Mouse (Mus musculus) CH12.LX (cell line): ENCODE data around the gene Cabcoco1. TPM values are rescaled to one million over a fixed set of nuclear protein-coding genes. Genes with fewer than 3 reads are reported as not detected.

Experiments used
- DNase-seq: peaks from one replicate; pipeline ENCODE4 v3.0.0-alpha.2; 2013; ENCODE audit errors: extremely low read depth
- H3K27ac ChIP-seq: 2 replicates; pipeline ENCODE4 v1.5.1; 2012; ENCODE audit warnings: low read depth, mild to moderate bottlenecking, control low read depth, moderate library complexity; ENCODE audit not compliant: insufficient read depth
- H3K27me3 ChIP-seq: replicated peaks from 2 replicates; pipeline ENCODE3; 2012; ENCODE audit warnings: inconsistent platforms
- H3K36me3 ChIP-seq, 2 experiments: replicated peaks in 1 of 2; 2 replicates each; pipeline versions ENCODE3 to v1.6.1; 2012; ENCODE audit warnings: inconsistent platforms in 1 of 2, low read length in 1 of 2, mild to moderate bottlenecking in 1 of 2, mixed read lengths in 1 of 2, moderate library complexity in 1 of 2; ENCODE audit not compliant: control insufficient read depth in 1 of 2, insufficient read depth in 1 of 2
- H3K4me1 ChIP-seq, 2 experiments: 2 replicates each; pipeline ENCODE4 v1.6.1; 2012; ENCODE audit warnings: inconsistent platforms in 1 of 2, moderate library complexity in 1 of 2; ENCODE audit not compliant: insufficient read depth in 2 of 2, control insufficient read depth in 1 of 2
- H3K4me2 ChIP-seq: 2 replicates; pipeline ENCODE4 v1.6.1; 2012; ENCODE audit warnings: low read depth, mild to moderate bottlenecking, control low read depth; ENCODE audit not compliant: poor library complexity, insufficient read depth, severe bottlenecking
- H3K4me3 ChIP-seq, 3 experiments: fragments of 150-350 bp in 1 of 3; sonication (generic) in 1 of 3; replicated peaks in 1 of 3; 2 replicates each; pipeline versions ENCODE3 to v1.5.1; 2011 to 2012; ENCODE audit warnings: low read depth in 2 of 3, low read length in 2 of 3, mild to moderate bottlenecking in 2 of 3, moderate library complexity in 2 of 3, control low read depth in 1 of 3, improper control_type of control experiment in 1 of 3, inconsistent platforms in 1 of 3, mixed read lengths in 1 of 3; ENCODE audit not compliant: poor library complexity in 1 of 3
- H3K79me2 ChIP-seq: replicated peaks from 2 replicates; pipeline ENCODE4 v1.6.1; 2012; ENCODE audit warnings: mild to moderate bottlenecking, moderate library complexity; ENCODE audit not compliant: control insufficient read depth, poor library complexity, insufficient read depth, severe bottlenecking; ENCODE audit errors: extremely low read depth
- H3K9ac ChIP-seq: 2 replicates; pipeline ENCODE4 v1.6.1; 2012; ENCODE audit warnings: low read depth, mild to moderate bottlenecking, control low read depth, moderate library complexity; ENCODE audit not compliant: insufficient read depth
- H3K9me3 ChIP-seq: replicated peaks from 2 replicates; pipeline ENCODE3; 2012; ENCODE audit warnings: low read length, inconsistent platforms, mixed read lengths
- BHLHE40 ChIP-seq: IDR thresholded peaks from 2 replicates; pipeline ENCODE4 v1.6.1; 2011; ENCODE audit warnings: mild to moderate bottlenecking, low read depth, low read length, improper control_type of control experiment
- CHD1 ChIP-seq: IDR thresholded peaks from 2 replicates; pipeline ENCODE4 v1.6.1; 2012; ENCODE audit warnings: low read depth, low read length, improper control_type of control experiment, inconsistent platforms
- E2F4 ChIP-seq: IDR thresholded peaks from 2 replicates; pipeline ENCODE4 v1.6.1; 2011; ENCODE audit warnings: low read depth, low read length, improper control_type of control experiment; ENCODE audit not compliant: insufficient replicate concordance
- EP300 ChIP-seq: IDR thresholded peaks from 2 replicates; pipeline ENCODE4 v1.6.1; 2011; ENCODE audit warnings: low read length, improper control_type of control experiment
- ETS1 ChIP-seq: conservative IDR thresholded peaks from 2 replicates; pipeline ENCODE4 v1.6.1; 2012; ENCODE audit warnings: low read depth, mild to moderate bottlenecking, inconsistent platforms, low read length, improper control_type of control experiment, moderate library complexity
- JUND ChIP-seq: conservative IDR thresholded peaks from 2 replicates; pipeline ENCODE4 v1.6.1; 2011; ENCODE audit warnings: low read depth, low read length, improper control_type of control experiment
- MAZ ChIP-seq: IDR thresholded peaks from 2 replicates; pipeline ENCODE4 v1.6.1; 2012; ENCODE audit warnings: low read depth, mild to moderate bottlenecking, inconsistent platforms, low read length, improper control_type of control experiment, moderate library complexity
- MEF2A ChIP-seq: IDR thresholded peaks from 2 replicates; pipeline ENCODE4 v1.6.1; 2014; ENCODE audit warnings: low read depth, mild to moderate bottlenecking, inconsistent platforms, low read length, improper control_type of control experiment, borderline replicate concordance
- TBP ChIP-seq: conservative IDR thresholded peaks from 2 replicates; pipeline ENCODE4 v1.6.1; 2011; ENCODE audit warnings: low read depth, low read length, improper control_type of control experiment
- TCF12 ChIP-seq: IDR thresholded peaks from 2 replicates; pipeline ENCODE4 v1.6.1; 2014; ENCODE audit warnings: low read depth, mild to moderate bottlenecking, inconsistent platforms, low read length, improper control_type of control experiment
- USF1 ChIP-seq: IDR thresholded peaks from 2 replicates; pipeline ENCODE4 v1.6.1; 2014; ENCODE audit warnings: low read depth, mild to moderate bottlenecking, inconsistent platforms, low read length, improper control_type of control experiment
- USF2 ChIP-seq: conservative IDR thresholded peaks from 2 replicates; pipeline ENCODE4 v1.6.1; 2011; ENCODE audit warnings: low read depth, low read length, improper control_type of control experiment
- ZC3H11A ChIP-seq: IDR thresholded peaks from 2 replicates; pipeline ENCODE4 v1.6.1; 2012; ENCODE audit warnings: low read depth, mild to moderate bottlenecking, inconsistent platforms, low read length, improper control_type of control experiment
- ZKSCAN1 ChIP-seq: IDR thresholded peaks from 2 replicates; pipeline ENCODE4 v1.6.1; 2012; ENCODE audit warnings: low read depth, inconsistent platforms, low read length, improper control_type of control experiment, borderline replicate concordance
- ZNF384 ChIP-seq: IDR thresholded peaks from 2 replicates; pipeline ENCODE4 v1.6.1; 2012; ENCODE audit warnings: low read depth, low read length, improper control_type of control experiment, inconsistent platforms
- dilution Hi-C: fragments of 300-500 bp; cut with MboI; formaldehyde crosslinking; loops from 2 replicates; pipeline ENCODE4 v1.14.3; 2020; ENCODE audit warnings: low sequenced_read_pairs; ENCODE audit not compliant: extremely low pct_unique_long_range_greater_than_20kb, extremely low pct_ligation_motif_present
- in situ Hi-C: fragments of 300-500 bp; cut with MboI; formaldehyde crosslinking; loops from 3 replicates; pipeline ENCODE4 v1.14.3; 2019; ENCODE audit warnings: low sequenced_read_pairs, low pct_ligation_motif_present, low pct_unique_long_range_greater_than_20kb, mixed read lengths
- polyA plus RNA-seq: library from polyadenylated mRNA; unstranded; fragments of >175 nt; gene quantifications from 2 replicates; pipeline ENCODE4 v1.2.1, GENCODE M21; 2012; ENCODE audit warnings: low read depth; ENCODE audit not compliant: insufficient read length
- total RNA-seq, 2 experiments: library from RNA; depleted of rRNA; stranded (reverse); fragments of 300-350 nt in 1 of 2; fragments of >200 nt in 1 of 2; gene quantifications; 2 replicates each; pipeline ENCODE4 v1.2.3; 2012 to 2014

Gene Cabcoco1
- total and polyA plus RNA-seq, 3 experiments: 0.72 to 2.4 (median 0.90) TPM

DNA sequence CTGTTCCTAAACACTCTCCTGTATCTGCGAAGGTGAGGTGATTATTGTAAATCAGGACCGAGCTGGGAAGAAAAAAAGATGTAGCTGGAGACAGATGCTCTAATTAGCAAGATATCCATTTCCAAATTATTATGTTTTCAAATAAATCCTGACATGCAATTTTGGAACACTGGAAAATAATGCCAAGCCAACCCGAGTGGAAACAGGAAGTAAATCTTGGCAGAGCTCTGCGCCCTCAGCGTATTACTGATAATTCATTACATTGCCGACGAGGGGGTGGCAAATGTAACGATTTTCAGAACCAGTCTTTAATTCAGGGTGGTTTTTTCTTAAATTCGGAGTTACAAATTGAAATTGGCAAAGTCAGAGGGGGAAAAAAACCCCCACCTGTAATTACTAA lies 35.6 kb upstream of the Cabcoco1 start:
- in situ Hi-C loops: no loop called here
- DNase-seq: no peak
- H3K4me2 ChIP-seq: no peak overlapping the region; the same call in none of the 2 replicates

DNA sequence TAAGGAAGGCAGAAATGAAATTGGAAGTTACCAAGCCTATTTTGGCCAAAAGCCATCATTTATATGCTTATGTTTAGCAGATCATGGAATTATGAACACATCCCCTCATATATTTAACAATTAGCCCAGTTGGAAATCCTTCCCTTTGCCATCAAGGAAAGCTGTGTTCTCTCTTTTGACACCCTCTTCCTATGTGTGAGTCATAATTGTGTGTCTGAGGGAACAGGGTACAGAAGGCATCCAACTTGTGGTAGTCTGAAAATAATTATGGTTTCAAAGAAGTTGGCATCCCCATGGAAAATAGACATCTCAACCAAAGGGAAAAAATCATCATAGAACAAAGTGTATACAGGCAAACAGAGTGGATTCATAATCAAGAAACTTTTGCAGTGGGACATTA lies 26.5 kb upstream of the Cabcoco1 start:
- in situ Hi-C loops (no loop called here), dilution Hi-C loops (no loop called here)
- Histone ChIP-seq H3K27me3 (no peaks in the 10 kb centered on the region), H3K9ac (no peak overlapping the region), H3K36me3 (no peaks in the 10 kb centered on the region), H3K79me2 (no peaks in the 10 kb centered on the region), H3K4me3 (no peak overlapping the region), H3K9me3 (peaks cover 3% of the 10 kb centered on the region), H3K4me2 (no peak overlapping the region), H3K4me1 (peaks cover 0 to 3% of the 10 kb centered on the region in 2 experiments; a peak in 1 of 4 replicates), H3K27ac (no peak overlapping the region)
- TF ChIP-seq USF2 (no peak), E2F4 (no peak), ZC3H11A (no peak), USF1 (no peak), BHLHE40 (no peak), ETS1 (no peak), MEF2A (no peak), TBP (no peak), MAZ (no peak)
- DNase-seq: no peak

More for the DNA sequence above, 35.6 kb upstream of the Cabcoco1 start:
- no peak for TF ChIP-seq ZKSCAN1
- TF ChIP-seq JUND: no peak
- no peak for TF ChIP-seq CHD1
- TF ChIP-seq E2F4: no peak
- no peak for TF ChIP-seq USF2
- no peak for TF ChIP-seq ETS1
- no peak for TF ChIP-seq TCF12
- no peak for TF ChIP-seq EP300
- no peak for TF ChIP-seq TBP
- TF ChIP-seq ZNF384: no peak
- no peaks in the 10 kb centered on the region for H3K36me3 ChIP-seq
- no peak overlapping the region for H3K9ac ChIP-seq
- H3K4me3 ChIP-seq: no peak overlapping the region
- no peaks in the 10 kb centered on the region for H3K4me1 ChIP-seq
- H3K79me2 ChIP-seq: no peaks in the 10 kb centered on the region; the same call in 1 of the 2 replicates
- no peaks in the 10 kb centered on the region for H3K27me3 ChIP-seq
- no peaks in the 10 kb centered on the region for H3K9me3 ChIP-seq
- dilution Hi-C loops: no loop called here
- no peak overlapping the region for H3K27ac ChIP-seq
